Mouse (Mus musculus) brain, adult 2 months (tissue): ENCODE measurements at regions not wholly inside any gene's neighbourhood (a gene's known extent, or its start where the extent isn't known, plus 50 kb on each side); places are given as distances from the start of the nearest gene placed in this dataset.

ENCODE experiments used
- DNase-seq: peaks from one replicate; pipeline ENCODE4 v3.0.0; 2011; ENCODE audit warnings: low read depth, low spot score

DNA sequence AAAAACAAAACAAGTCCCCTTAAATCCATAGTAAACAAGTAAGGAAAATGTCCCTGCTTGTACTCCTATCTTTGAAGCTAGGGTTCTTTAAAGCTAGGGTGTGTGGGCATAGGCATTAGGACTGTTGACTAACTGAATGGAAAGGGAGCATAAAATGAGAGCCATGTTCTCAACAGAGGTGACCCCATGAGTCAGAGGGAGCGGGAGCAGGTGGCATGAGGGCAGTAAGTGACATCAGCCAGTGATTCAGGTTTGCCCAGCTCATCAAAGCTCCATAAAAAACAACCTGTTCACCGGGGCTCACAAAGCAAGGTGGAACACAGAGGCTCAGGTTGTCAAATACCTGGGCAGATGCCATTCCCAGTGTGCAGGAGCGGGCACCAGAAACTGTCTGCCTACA, 104.6 kb upstream of the 1700056E22Rik start:
- DNase-seq = no peak

GRCm38 (mm10) chr1:184130897-184131296, 96.8 kb upstream of the 1700056E22Rik start:
- no peak for DNase-seq

GRCm38 (mm10) chr1:184127321-184127720, 93.2 kb upstream of the 1700056E22Rik start:
- DNase-seq = peak; percentile 49

DNA sequence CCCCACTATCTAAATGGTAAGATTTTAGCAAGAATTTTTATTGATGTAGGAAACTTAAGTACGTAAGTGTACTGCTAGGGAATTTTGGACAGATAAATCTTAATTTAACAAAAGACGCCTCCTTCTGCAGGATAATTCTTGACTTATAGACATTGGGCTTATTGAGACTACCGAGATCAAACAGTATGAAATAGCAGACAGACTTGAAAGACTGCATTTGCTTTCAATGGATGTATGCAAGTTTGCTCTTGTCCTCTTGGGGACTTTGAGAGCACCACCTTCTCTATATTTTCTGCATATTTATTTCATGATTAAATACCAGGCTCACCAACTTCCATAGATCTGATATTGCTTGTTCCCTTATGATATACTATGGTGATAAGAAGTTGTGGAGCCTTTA, 92.8 kb upstream of the 1700056E22Rik start:
- DNase-seq = no peak
